Mouse (Mus musculus): ENCODE data around the gene Rad23a.
A peak's percentile ranks its signal among the peaks of the same experiment; 100 is the strongest.
"Not testable (repeated sequence)": the region's sequence is repeated elsewhere in the genome, so short reads cannot be mapped to it uniquely, and the experiment has no call there.

Gene Rad23a

GRCm38 (mm10) chr8:84841514-84841913 is 1.0 kb upstream of the Rad23a start:
- DNase-seq (ENCODE audit: low spot score in 2 of 2): no peak

DNA sequence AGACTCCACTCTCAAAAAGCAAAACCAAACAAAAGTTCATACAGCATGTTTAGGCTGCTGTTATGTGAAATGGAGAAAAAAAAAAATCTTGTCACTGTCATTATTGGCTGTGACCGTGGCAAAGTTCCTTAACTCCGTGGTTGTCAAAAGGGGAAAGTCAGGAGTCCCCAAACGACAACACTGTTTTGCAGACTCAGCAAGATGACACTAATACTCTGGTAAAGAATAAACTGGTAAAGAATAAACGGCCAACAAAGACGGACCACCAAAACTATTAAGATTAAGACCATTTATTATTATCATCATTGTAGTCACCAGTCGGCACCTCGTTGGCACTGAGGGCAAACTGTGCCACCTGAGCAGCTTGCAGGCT is 604 bp downstream of the Rad23a start:
- DNase-seq (ENCODE audit: low spot score in 2 of 2): no peak

- DNase-seq (ENCODE audit: low spot score in 2 of 2): no peak
Observed at GRCm38 (mm10) chr8:84839411-84839810, 1.1 kb downstream of the Rad23a start.

DNA sequence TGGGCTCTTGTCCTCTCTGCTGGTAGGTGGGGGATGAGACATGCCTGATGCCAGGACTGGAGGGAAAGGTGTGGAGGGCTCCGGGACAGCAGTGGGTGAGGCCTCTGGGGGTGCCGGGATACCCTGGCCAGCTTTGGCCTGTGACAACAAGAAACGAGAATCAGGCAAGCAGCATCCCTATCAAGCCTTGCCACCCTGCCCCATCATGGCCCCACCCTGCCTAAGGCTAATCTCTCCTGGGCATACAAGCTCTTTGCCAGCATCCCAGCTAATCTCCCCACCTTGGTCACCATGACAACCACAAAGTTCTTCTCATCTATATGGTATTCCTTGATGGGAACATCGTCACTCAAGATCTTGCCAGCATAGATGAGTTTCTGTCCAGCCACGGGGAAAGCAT is 2.0 kb downstream of the Rad23a start:
- no peak for DNase-seq (ENCODE audit: low spot score in 2 of 2)

DNA sequence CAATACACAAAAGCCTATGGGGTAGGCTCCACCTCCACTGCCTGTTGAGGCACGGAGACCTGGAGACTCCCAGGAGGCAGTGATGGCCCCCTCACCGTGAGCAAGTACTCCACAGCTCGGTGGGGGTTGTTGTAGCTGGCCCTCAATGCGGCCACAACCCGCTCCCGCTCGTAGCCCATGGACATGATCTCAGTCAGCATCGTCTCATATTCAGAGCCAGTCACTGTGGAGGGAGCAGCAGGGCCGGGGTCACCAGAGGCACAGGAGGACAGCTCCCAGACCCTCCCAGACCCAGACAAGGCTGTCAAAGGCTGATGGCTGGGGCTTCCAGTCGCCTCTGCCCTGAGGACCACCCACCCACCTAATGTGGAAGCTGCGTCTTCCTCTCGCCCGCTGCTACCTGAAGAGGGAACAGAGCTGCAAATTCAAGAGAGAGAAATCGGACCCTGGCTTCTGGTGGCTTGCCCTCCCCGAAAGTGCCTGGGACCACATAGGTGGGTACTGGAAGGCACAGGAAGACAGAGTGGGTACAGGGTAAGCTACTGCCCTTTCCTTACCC is 2.5 kb downstream of the Rad23a start:
- no peak for DNase-seq (ENCODE audit: low spot score in 2 of 2)

- no peak for DNase-seq (ENCODE audit: low spot score in 2 of 2)
Observed at GRCm38 (mm10) chr8:84837149-84837911, 3.1 kb downstream of the Rad23a start.

DNA sequence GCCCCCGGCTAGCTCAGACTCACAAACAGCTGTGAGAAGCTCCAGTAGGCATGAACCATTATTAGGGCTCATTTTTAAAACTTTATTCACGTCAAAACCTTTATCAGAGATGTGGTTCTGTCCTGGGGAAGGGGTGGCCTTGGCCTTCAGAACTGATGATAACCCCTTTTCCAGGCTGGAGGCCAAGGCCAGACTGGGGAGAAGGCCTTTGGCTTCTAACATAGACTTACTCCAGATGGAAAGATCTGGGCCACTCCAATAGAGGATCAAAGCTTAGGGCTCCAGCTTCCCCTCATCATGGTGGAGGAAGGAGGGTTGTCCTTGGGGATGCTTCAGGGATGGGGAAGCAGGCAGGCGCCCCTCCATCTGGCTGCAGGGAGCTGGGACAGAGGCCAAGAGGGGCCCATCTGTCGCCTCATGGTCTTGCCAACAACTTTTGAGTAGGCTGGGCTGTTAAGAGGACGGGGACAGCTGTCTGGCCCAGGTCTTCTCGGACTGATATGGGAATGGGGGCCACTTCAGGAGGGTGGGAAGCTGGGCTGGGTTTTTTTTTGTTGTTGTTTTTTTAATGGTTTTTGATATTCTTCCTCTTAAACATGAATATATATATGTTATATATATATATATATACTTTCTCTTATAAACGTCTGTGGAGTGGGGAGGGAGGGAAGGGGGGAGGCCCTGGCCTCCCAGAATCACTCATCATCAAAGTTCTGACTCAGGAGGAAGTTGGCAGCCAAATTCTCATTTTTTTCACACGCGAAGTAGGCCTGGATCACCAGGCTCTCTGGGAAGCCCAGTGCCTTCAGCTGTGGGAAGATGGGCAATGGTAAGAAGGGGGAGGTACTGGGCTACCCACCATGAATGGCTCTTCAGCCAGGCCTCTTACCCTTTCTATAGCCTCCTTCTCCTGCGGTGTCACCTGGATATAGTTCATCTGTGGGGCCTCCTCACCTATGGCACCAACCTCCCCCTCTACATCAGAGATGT is 5.3 kb downstream of the Rad23a start:
- no peak for DNase-seq (ENCODE audit: low spot score in 2 of 2)

GRCm38 (mm10) chr8:84834002-84834865 is 6.2 kb downstream of the Rad23a start:
- no peak for DNase-seq (ENCODE audit: low spot score in 2 of 2)

- no peak for DNase-seq (ENCODE audit: low spot score in 2 of 2)
Observed at GRCm38 (mm10) chr8:84832759-84833742, 7.4 kb downstream of the Rad23a start.

DNA sequence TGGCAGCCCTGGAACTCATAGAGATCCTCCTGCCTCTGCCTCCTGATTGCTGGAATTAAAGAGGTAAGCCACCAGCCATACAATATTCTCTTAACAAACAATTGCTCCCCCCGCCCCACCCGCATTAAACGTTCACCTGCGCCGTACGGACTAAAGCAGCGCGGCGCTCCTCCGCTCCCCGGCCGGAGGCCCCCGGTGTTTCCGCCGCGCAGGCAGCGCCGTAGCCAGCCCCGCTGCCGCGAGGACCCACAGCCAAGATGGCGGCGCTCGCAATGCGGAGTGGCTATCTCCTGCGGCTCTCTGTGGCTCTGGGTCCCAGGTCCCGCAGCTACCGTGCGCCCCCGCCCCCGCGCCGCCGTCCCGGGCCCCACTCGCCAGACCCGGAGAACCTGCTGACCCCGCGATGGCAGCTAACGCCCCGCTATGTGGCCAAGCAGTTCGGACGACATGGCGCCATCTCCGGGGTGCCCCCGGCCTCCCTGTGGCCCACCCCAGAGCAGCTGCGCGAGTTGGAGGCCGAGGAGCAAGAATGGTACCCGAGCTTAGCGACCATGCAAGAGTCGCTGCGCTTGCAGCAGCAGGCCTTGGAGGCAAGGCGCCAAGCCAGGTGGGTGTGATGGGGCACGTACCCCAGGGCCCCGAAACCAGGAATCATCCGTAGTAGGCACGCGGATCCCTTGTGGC is 8.3 kb downstream of the Rad23a start:
- peak; percentile 72 to 78 for DNase-seq (ENCODE audit: low spot score in 2 of 2)

DNA sequence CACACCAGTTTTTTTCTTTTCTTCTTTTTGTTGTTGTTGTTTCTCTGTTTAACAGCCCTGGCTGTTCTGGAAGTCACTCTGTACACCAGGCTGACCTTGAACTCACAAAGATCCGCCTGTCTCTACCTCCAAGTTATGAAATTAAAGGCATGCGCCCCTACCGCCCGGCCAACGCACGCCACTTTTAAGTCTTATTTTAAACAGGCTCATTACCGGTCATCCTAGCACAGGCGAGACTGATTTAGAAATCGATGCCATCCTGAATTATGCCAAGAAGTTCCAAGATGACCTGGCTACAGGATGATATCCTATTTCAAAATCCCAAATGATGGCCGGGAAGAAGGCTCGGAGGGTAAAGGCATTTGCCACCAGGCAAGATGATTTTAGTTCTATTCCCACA is 9.0 kb downstream of the Rad23a start, which contains the start of gene Gadd45gip1:
TSS of gene Gadd45gip1 (plus strand) at position 33 of the 400 bp plus-strand sequence.
- peak; percentile 68 to 79 for DNase-seq (ENCODE audit: low spot score in 2 of 2)

- DNase-seq (ENCODE audit: low spot score in 2 of 2): not testable (repeated sequence)
Observed at GRCm38 (mm10) chr8:84826518-84826917, 13.9 kb downstream of the Rad23a start.

GRCm38 (mm10) chr8:84825636-84826035 is 14.8 kb downstream of the Rad23a start:
- DNase-seq (ENCODE audit: low spot score in 2 of 2): peak; percentile 27 to 42

- peak in 1 of 2 experiments; percentile 60 for DNase-seq (ENCODE audit: low spot score in 2 of 2)
Observed at GRCm38 (mm10) chr8:84823653-84824052, 16.8 kb downstream of the Rad23a start.

- no peak for DNase-seq (ENCODE audit: low spot score in 2 of 2)
Observed at GRCm38 (mm10) chr8:84822723-84823122, 17.7 kb downstream of the Rad23a start, which contains the start of gene Dand5. Gene Dand5, minus strand, starts transcription at chr8:84822823.

DNA sequence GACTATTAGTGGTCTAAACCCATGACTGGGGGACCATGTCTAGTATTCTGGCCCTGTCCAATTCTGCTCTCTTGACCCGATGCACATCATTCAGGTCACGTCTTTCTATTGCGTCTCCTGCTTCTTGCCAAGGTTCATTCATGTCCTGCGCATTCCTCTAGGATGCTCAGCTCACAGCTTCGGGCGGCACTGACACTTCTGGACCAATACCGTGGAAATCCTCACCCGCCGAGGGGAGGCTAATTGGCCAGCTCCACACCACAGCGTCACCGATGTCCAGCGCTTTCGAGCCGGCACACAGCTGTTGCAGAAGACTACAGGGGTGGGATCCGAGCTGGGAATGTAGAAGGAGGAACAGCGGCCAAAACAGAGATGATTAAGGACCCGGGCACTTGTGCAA is 24.3 kb downstream of the Rad23a start:
- DNase-seq (ENCODE audit: low spot score in 2 of 2): no peak

DNA sequence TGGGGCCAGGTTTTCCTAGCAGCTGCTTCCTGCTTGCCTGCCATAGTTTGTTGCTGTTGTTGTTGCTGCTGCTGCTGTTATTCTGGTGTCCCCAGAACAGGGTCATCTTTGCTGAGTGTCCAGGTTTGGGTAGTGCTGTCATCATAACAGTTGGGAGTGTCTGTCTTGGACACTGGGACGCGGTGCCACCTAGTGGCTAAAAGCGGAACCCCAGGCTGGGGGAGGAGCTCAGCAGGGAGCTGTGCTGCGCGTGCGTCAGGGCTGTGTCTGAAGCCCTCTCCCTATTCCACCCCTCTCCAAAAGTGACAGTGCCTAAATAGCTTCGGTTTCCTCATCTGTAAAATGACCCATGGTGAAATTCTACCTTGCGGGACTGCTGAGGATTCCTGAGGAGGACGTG is 24.9 kb downstream of the Rad23a start:
- DNase-seq (ENCODE audit: low spot score in 2 of 2): peak; percentile 89 to 93

GRCm38 (mm10) chr8:84814555-84815441 is 25.7 kb downstream of the Rad23a start:
- DNase-seq (ENCODE audit: low spot score in 2 of 2): no peak

GRCm38 (mm10) chr8:84814240-84814554 is 26.3 kb downstream of the Rad23a start:
- DNase-seq (ENCODE audit: low spot score in 2 of 2): no peak

All from natural killer cell, adult 2 months (primary cell).